23 mouse cellular contexts compared by ENCODE assay signal in genomic region chr10:108726391-108726790, GRCm38 (mm10). TPM values are rescaled to one million over a fixed set of nuclear protein-coding genes. Genes with fewer than 3 reads are reported as not detected.
"Had no signal": no experiment of that assay in that cellular context is flagged by ENCODE, and none has a peak within 500 bp of the region (broad histone marks: within the 10 kb centered on the region; RNA-seq: fewer than 3 reads in every experiment).

No protein-coding gene starts in this region.

- H3K9me3 ChIP-seq: lung, embryonic 15.5 days; midbrain, embryonic 13.5 days; midbrain, embryonic 15.5 days; neural tube, embryonic 12.5 days; stomach, embryonic 15.5 days had no signal

- H3K4me3 ChIP-seq: lung, embryonic 15.5 days; megakaryocyte, embryonic 14.5 days; midbrain, embryonic 13.5 days; midbrain, embryonic 15.5 days; neural tube, embryonic 12.5 days; stomach, embryonic 15.5 days had no signal

- DNase-seq: lung, adult 2 months; lung, postnatal 14 days; lung, postnatal 36 days; right cerebral cortex, postnatal 14 days; thymus, adult 18-20 months; thymus, postnatal 14 days; thymus, postnatal 36 days had no signal

- H3K4me2 ChIP-seq: lung, embryonic 15.5 days; midbrain, embryonic 11.5 days; midbrain, embryonic 13.5 days; midbrain, embryonic 15.5 days; neural tube, embryonic 12.5 days; stomach, embryonic 15.5 days had no signal

- ATAC-seq: lung, postnatal 0 days; midbrain, embryonic 15.5 days had no signal

- H3K36me3 ChIP-seq: lung, embryonic 15.5 days; midbrain, embryonic 13.5 days; midbrain, embryonic 15.5 days; neural tube, embryonic 12.5 days; stomach, embryonic 15.5 days had no signal

- H3K9ac ChIP-seq: lung, embryonic 15.5 days; midbrain, embryonic 13.5 days; midbrain, embryonic 15.5 days; neural tube, embryonic 12.5 days; stomach, embryonic 15.5 days had no signal

- H3K4me1 ChIP-seq: lung, embryonic 15.5 days; megakaryocyte, embryonic 14.5 days; midbrain, embryonic 13.5 days; midbrain, embryonic 15.5 days; neural tube, embryonic 12.5 days; stomach, embryonic 15.5 days had no signal

- H3K27ac ChIP-seq: lung, embryonic 15.5 days; macrophage; midbrain, embryonic 13.5 days; midbrain, embryonic 15.5 days; neural tube, embryonic 12.5 days; stomach, embryonic 15.5 days; stomach, postnatal 0 days had no signal

- H3K27me3 ChIP-seq: lung, embryonic 15.5 days; megakaryocyte, embryonic 14.5 days; midbrain, embryonic 13.5 days; midbrain, embryonic 15.5 days; neural tube, embryonic 12.5 days; stomach, embryonic 15.5 days had no signal

RNA-seq across cellular contexts. Expression of gene Gm5136, which starts 26.4 kb away (rescaled TPM):
- total RNA-seq: megakaryocyte progenitor cell, adult 5-6 weeks; monocyte, adult 5-6 weeks; neutrophil, adult 5-6 weeks had no signal
- polyA plus RNA-seq: lung, adult 2 months; lung, embryonic 15.5 days; lung, postnatal 0 days; macrophage; midbrain, postnatal 0 days; spleen, adult 2 months; stomach, embryonic 15.5 days; stomach, postnatal 0 days; thymus, postnatal 0 days had no signal
